Mouse (Mus musculus) lung, adult 2 months (tissue): ENCODE results near the gene Dtnb.

Experiments
- CTCF ChIP-seq: fragments of 200-500 bp; IDR thresholded peaks from 2 replicates; pipeline ENCODE4 v1.5.1; 2011; ENCODE audit warnings: mild to moderate bottlenecking, low read length, control low read depth; ENCODE audit not compliant: insufficient read depth
- POLR2A ChIP-seq: fragments of 200-500 bp; IDR thresholded peaks from 2 replicates; pipeline ENCODE4 v1.6.1; 2011; ENCODE audit warnings: low read depth, mild to moderate bottlenecking, control low read depth, low read length, borderline replicate concordance; ENCODE audit errors: extremely low read depth

GRCm38 (mm10) chr12:3806271-3806684, 234.1 kb downstream of the Dtnb start:
- peak; percentile 59 for TF ChIP-seq CTCF
- no peak for TF ChIP-seq POLR2A
